Mouse (Mus musculus) embryonic facial prominence, embryonic 13.5 days (tissue): ENCODE data around the gene Sez6l. TPM values are rescaled to one million over a fixed set of nuclear protein-coding genes. Genes with fewer than 3 reads are reported as not detected.
A peak's percentile ranks its signal among the peaks of the same experiment; 100 is the strongest.

Experiments used
- ATAC-seq: fragments of 200-750 bp; cut with Nextera tagmentation; 2 replicates; pipeline ENCODE4 v1.8.0; 2017; ENCODE audit warnings: low read depth; ENCODE audit not compliant: insufficient number of reproducible peaks, insufficient read depth, low FRiP score, low TSS enrichment
- H3K27ac ChIP-seq: fragments of 300-500 bp; sonication (generic); 2 replicates; pipeline ENCODE4 v1.5.1; 2015; ENCODE audit warnings: moderate library complexity, mild to moderate bottlenecking, inconsistent platforms
- H3K27me3 ChIP-seq: fragments of 300-500 bp; sonication (generic); 2 replicates; pipeline ENCODE4 v1.6.1; 2015; ENCODE audit warnings: mild to moderate bottlenecking, inconsistent platforms
- H3K36me3 ChIP-seq: fragments of 300-500 bp; sonication (generic); 2 replicates; pipeline ENCODE4 v1.6.1; 2015; ENCODE audit warnings: mild to moderate bottlenecking, inconsistent platforms
- H3K4me1 ChIP-seq: fragments of 300-500 bp; sonication (generic); 2 replicates; pipeline ENCODE4 v1.6.1; 2015; ENCODE audit warnings: inconsistent platforms
- H3K4me2 ChIP-seq: fragments of 300-500 bp; sonication (generic); 2 replicates; pipeline ENCODE4 v1.6.1; 2015; ENCODE audit warnings: moderate library complexity, mild to moderate bottlenecking, inconsistent platforms
- H3K4me3 ChIP-seq: fragments of 300-500 bp; sonication (generic); 2 replicates; pipeline ENCODE4 v1.5.1; 2015; ENCODE audit warnings: mild to moderate bottlenecking, inconsistent platforms
- H3K9ac ChIP-seq: fragments of 300-500 bp; sonication (generic); 2 replicates; pipeline ENCODE4 v1.6.1; 2015; ENCODE audit warnings: mild to moderate bottlenecking, inconsistent platforms
- H3K9me3 ChIP-seq: fragments of 300-500 bp; sonication (generic); 2 replicates; pipeline ENCODE4 v1.6.1; 2016; ENCODE audit warnings: inconsistent platforms
- WGBS: fragments of 180-500 bp; shearing (Covaris S2); methylation state at CpG from one replicate; pipeline ENCODE4 v1.1.7; 2015; ENCODE audit warnings: mixed read lengths; 5-methylcytosine and 5-hydroxymethylcytosine counted together
- polyA plus RNA-seq: library from polyadenylated mRNA; unstranded; fragments of >200 nt; fragmentation: Nextera tagmentation; extraction: Ambion mirVana; gene quantifications from 2 replicates; pipeline ENCODE4 v1.2.1, GENCODE M21; 2015

Gene Sez6l
- polyA plus RNA-seq, 1 experiment from 2014 or later: 2.0 TPM

GRCm38 (mm10) chr5:112488101-112488776, 88.7 kb downstream of the Sez6l start:
- H3K36me3 ChIP-seq: no peaks in the 10 kb centered on the region
- 44% methylated on average over 8 of the region's 8 CpGs for WGBS
- H3K9me3 ChIP-seq: no peaks in the 10 kb centered on the region
- no peak overlapping the region for H3K27ac ChIP-seq
- ATAC-seq: no peak
- no peak overlapping the region for H3K4me2 ChIP-seq
- H3K27me3 ChIP-seq: peaks cover 40% of the 10 kb centered on the region
- H3K9ac ChIP-seq: no peak overlapping the region
- no peak overlapping the region for H3K4me3 ChIP-seq
- no peaks in the 10 kb centered on the region for H3K4me1 ChIP-seq

GRCm38 (mm10) chr5:112487504-112487903, 89.5 kb downstream of the Sez6l start:
- H3K9me3 ChIP-seq: no peaks in the 10 kb centered on the region
- H3K4me3 ChIP-seq: no peak overlapping the region
- H3K4me2 ChIP-seq: no peak overlapping the region
- H3K4me1 ChIP-seq: peaks cover under 1% of the 10 kb centered on the region; the same call in 1 of the 2 replicates
- peaks cover 47% of the 10 kb centered on the region for H3K27me3 ChIP-seq
- no peak overlapping the region for H3K27ac ChIP-seq
- no peaks in the 10 kb centered on the region for H3K36me3 ChIP-seq
- ATAC-seq: no peak
- H3K9ac ChIP-seq: no peak overlapping the region
- WGBS: 91% methylated on average over 1 of the region's 1 CpGs

GRCm38 (mm10) chr5:112486415-112486814, 90.6 kb downstream of the Sez6l start:
- Histone ChIP-seq H3K4me3 (no peak overlapping the region), H3K27ac (no peak overlapping the region), H3K4me1 (peaks cover 12% of the 10 kb centered on the region; the same call in 1 of the 2 replicates), H3K9me3 (no peaks in the 10 kb centered on the region), H3K27me3 (peaks cover 57% of the 10 kb centered on the region), H3K4me2 (no peak overlapping the region), H3K36me3 (no peaks in the 10 kb centered on the region), H3K9ac (no peak overlapping the region)
- ATAC-seq: no peak
- WGBS: 72% methylated on average over 5 of the region's 5 CpGs

GRCm38 (mm10) chr5:112484924-112485715, 91.9 kb downstream of the Sez6l start:
- no peak overlapping the region for H3K9ac ChIP-seq
- 19% methylated on average over 13 of the region's 13 CpGs for WGBS

GRCm38 (mm10) chr5:112483030-112483429, 94.0 kb downstream of the Sez6l start:
- Histone ChIP-seq H3K27me3 (peaks cover 67% of the 10 kb centered on the region), H3K4me3 (no peak overlapping the region), H3K9ac (no peak overlapping the region), H3K4me2 (no peak overlapping the region), H3K4me1 (peaks cover 14% of the 10 kb centered on the region; the same call in 1 of the 2 replicates), H3K9me3 (no peaks in the 10 kb centered on the region), H3K27ac (no peak overlapping the region), H3K36me3 (no peaks in the 10 kb centered on the region)
- no peak for ATAC-seq
- WGBS: 83% methylated on average over 8 of the region's 8 CpGs

More at GRCm38 (mm10) chr5:112484924-112485715, 91.9 kb downstream of the Sez6l start:
- Histone ChIP-seq H3K4me1 (peaks cover 14% of the 10 kb centered on the region; the same call in 1 of the 2 replicates), H3K4me2 (no peak overlapping the region), H3K27ac (no peak overlapping the region), H3K27me3 (peaks cover 61% of the 10 kb centered on the region), H3K36me3 (no peaks in the 10 kb centered on the region), H3K9me3 (no peaks in the 10 kb centered on the region), H3K4me3 (no peak overlapping the region)
- no peak for ATAC-seq

GRCm38 (mm10) chr5:112482551-112482950, 94.4 kb downstream of the Sez6l start:
- no peak overlapping the region; the same call in 1 of the 2 replicates for H3K4me2 ChIP-seq
- no peak overlapping the region for H3K27ac ChIP-seq
- H3K4me3 ChIP-seq: no peak overlapping the region
- H3K36me3 ChIP-seq: no peaks in the 10 kb centered on the region
- WGBS: 55% methylated on average over 13 of the region's 13 CpGs
- ATAC-seq: no peak
- H3K9ac ChIP-seq: no peak overlapping the region
- peaks cover 64% of the 10 kb centered on the region for H3K27me3 ChIP-seq
- H3K4me1 ChIP-seq: peaks cover 14% of the 10 kb centered on the region; the same call in 1 of the 2 replicates
- no peaks in the 10 kb centered on the region for H3K9me3 ChIP-seq

- Histone ChIP-seq H3K4me3 (no peak overlapping the region), H3K36me3 (no peaks in the 10 kb centered on the region), H3K9me3 (no peaks in the 10 kb centered on the region), H3K9ac (no peak overlapping the region), H3K27me3 (peaks cover 59% of the 10 kb centered on the region), H3K4me2 (peak overlapping the region; percentile 7; the same call in 1 of the 2 replicates), H3K4me1 (peaks cover 14% of the 10 kb centered on the region; the same call in 1 of the 2 replicates), H3K27ac (no peak overlapping the region)
- no peak for ATAC-seq
- 11% methylated on average over 19 of the region's 19 CpGs for WGBS
Measured at GRCm38 (mm10) chr5:112481946-112482410, 95.0 kb downstream of the Sez6l start.

GRCm38 (mm10) chr5:112473453-112473852, 103.5 kb downstream of the Sez6l start:
- no peak overlapping the region for H3K4me2 ChIP-seq
- H3K36me3 ChIP-seq: no peaks in the 10 kb centered on the region
- no peak overlapping the region for H3K4me3 ChIP-seq
- peaks cover 6% of the 10 kb centered on the region for H3K4me1 ChIP-seq
- ATAC-seq: no peak
- no peak overlapping the region for H3K27ac ChIP-seq
- 55% methylated on average over 6 of the region's 6 CpGs for WGBS
- H3K9me3 ChIP-seq: no peaks in the 10 kb centered on the region
- no peak overlapping the region for H3K9ac ChIP-seq
- H3K27me3 ChIP-seq: peaks cover 9% of the 10 kb centered on the region; the same call in 1 of the 2 replicates

GRCm38 (mm10) chr5:112470144-112470543, 106.8 kb downstream of the Sez6l start:
- H3K27ac ChIP-seq: no peak overlapping the region
- H3K4me1 ChIP-seq: peaks cover 17% of the 10 kb centered on the region
- peaks cover 10% of the 10 kb centered on the region; the same call in 1 of the 2 replicates for H3K27me3 ChIP-seq
- no peaks in the 10 kb centered on the region for H3K9me3 ChIP-seq
- no peak overlapping the region for H3K4me2 ChIP-seq
- H3K4me3 ChIP-seq: no peak overlapping the region
- ATAC-seq: no peak
- H3K9ac ChIP-seq: no peak overlapping the region
- WGBS: 73% methylated on average over 6 of the region's 6 CpGs
- H3K36me3 ChIP-seq: no peaks in the 10 kb centered on the region

GRCm38 (mm10) chr5:112468986-112469581, 107.9 kb downstream of the Sez6l start:
- no peak overlapping the region for H3K4me3 ChIP-seq
- 81% methylated on average over 4 of the region's 4 CpGs for WGBS
- H3K4me1 ChIP-seq: peaks cover 17% of the 10 kb centered on the region
- H3K9ac ChIP-seq: no peak overlapping the region
- no peak for ATAC-seq
- no peaks in the 10 kb centered on the region for H3K9me3 ChIP-seq
- H3K27ac ChIP-seq: no peak overlapping the region
- no peak overlapping the region for H3K4me2 ChIP-seq
- peaks cover 10% of the 10 kb centered on the region; the same call in 1 of the 2 replicates for H3K27me3 ChIP-seq
- no peaks in the 10 kb centered on the region for H3K36me3 ChIP-seq

- 40% methylated on average over 6 of the region's 6 CpGs for WGBS
- no peaks in the 10 kb centered on the region for H3K36me3 ChIP-seq
- no peak overlapping the region for H3K9ac ChIP-seq
- H3K27me3 ChIP-seq: peaks cover 6% of the 10 kb centered on the region; the same call in 1 of the 2 replicates
- no peak for ATAC-seq
- H3K4me3 ChIP-seq: no peak overlapping the region
- H3K27ac ChIP-seq: no peak overlapping the region
- no peak overlapping the region for H3K4me2 ChIP-seq
- peaks cover 12% of the 10 kb centered on the region for H3K4me1 ChIP-seq
- no peaks in the 10 kb centered on the region for H3K9me3 ChIP-seq
Measured at GRCm38 (mm10) chr5:112466331-112466730, 110.7 kb downstream of the Sez6l start.
